8 mouse cellular contexts compared by ENCODE assay signal in genomic region chr2:52423611-52424247, GRCm38 (mm10). TPM values are rescaled to one million over a fixed set of nuclear protein-coding genes. Genes with fewer than 3 reads are reported as not detected.
DNase-seq lines count a peak whose midpoint lies in the region; ATAC-seq and TF ChIP-seq lines count a peak whose summit lies in the region.

No protein-coding gene starts in this region.

- peaks cover 41% of the 10 kb centered on the region for H3K4me1 ChIP-seq in heart, embryonic 12.5 days (replicated peaks)
- H3K4me1 ChIP-seq in G1E (ENCODE audit: insufficient read depth, low read depth, low read length) = peaks cover 38% of the 10 kb centered on the region
- peaks cover 36% of the 10 kb centered on the region for H3K4me1 ChIP-seq in heart, postnatal 0 days (ENCODE audit: control insufficient read depth, insufficient read depth)
- H3K4me1 ChIP-seq in liver, adult 2 months (ENCODE audit: control insufficient read depth, insufficient read depth, low read length) = peaks cover 28% of the 10 kb centered on the region

- H3K36me3 ChIP-seq in heart, embryonic 12.5 days = no peaks in the 10 kb centered on the region
- peaks cover 11% of the 10 kb centered on the region for H3K36me3 ChIP-seq in G1E (replicated peaks)
- no peaks in the 10 kb centered on the region for H3K36me3 ChIP-seq in heart, postnatal 0 days (replicated peaks; ENCODE audit: control insufficient read depth, insufficient read depth, low read length)
- no peaks in the 10 kb centered on the region for H3K36me3 ChIP-seq in liver, adult 2 months (ENCODE audit: control insufficient read depth, insufficient read depth, low read length)

- peak overlapping the region; percentile 86 for H3K9ac ChIP-seq in heart, embryonic 12.5 days
- peak overlapping the region; percentile 98 for H3K9ac ChIP-seq in heart, postnatal 0 days (replicated peaks; ENCODE audit: low read depth, low read length)
- H3K9ac ChIP-seq in liver, adult 2 months (ENCODE audit: low read depth, low read length) = peak overlapping the region; percentile 95

- H3K27ac ChIP-seq in heart, embryonic 12.5 days (ENCODE audit: poor library complexity, severe bottlenecking) = peak overlapping the region; percentile 80
- H3K27ac ChIP-seq in heart, postnatal 0 days (ENCODE audit: low read depth) = peak overlapping the region; percentile 94
- peak overlapping the region; percentile 96 for H3K27ac ChIP-seq in liver, adult 2 months (replicated peaks; ENCODE audit: insufficient read depth, low read depth, low read length)

- peak overlapping the region; percentile 86 for H3K4me2 ChIP-seq in heart, embryonic 12.5 days
- peak overlapping the region; percentile 69 for H3K4me2 ChIP-seq in heart, postnatal 0 days (ENCODE audit: low read depth, low read length)

- H3K4me3 ChIP-seq in heart, embryonic 12.5 days = peak overlapping the region; percentile 72
- peak overlapping the region; percentile 96 for H3K4me3 ChIP-seq in G1E (ENCODE audit: low read depth, low read length)
- peak overlapping the region; percentile 99 for H3K4me3 ChIP-seq in heart, postnatal 0 days (ENCODE audit: low read depth, low read length)
- H3K4me3 ChIP-seq in liver, adult 2 months (ENCODE audit: insufficient read depth, low read depth, low read length) = peak overlapping the region; percentile 91

- H3K27me3 ChIP-seq in heart, embryonic 12.5 days (replicated peaks) = no peaks in the 10 kb centered on the region
- H3K27me3 ChIP-seq in G1E (ENCODE audit: insufficient read depth, low read length) = no peaks in the 10 kb centered on the region
- H3K27me3 ChIP-seq in heart, postnatal 0 days (ENCODE audit: control insufficient read depth, insufficient read depth, low read length) = no peaks in the 10 kb centered on the region
- no peaks in the 10 kb centered on the region for H3K27me3 ChIP-seq in liver, adult 2 months (ENCODE audit: control insufficient read depth, insufficient read depth, low read length)

- no peak for TF ChIP-seq EP300 in heart, postnatal 0 days (IDR thresholded peaks at IDR 0.05; ENCODE audit: low read depth)

- no peak for DNase-seq in heart, adult 9 months (ENCODE audit: low spot score in 2 of 2)
- DNase-seq in G1E (ENCODE audit: low spot score) = no peak
- no peak for DNase-seq in heart, postnatal 0 days (ENCODE audit: low spot score)
- DNase-seq in liver, adult 2 months (ENCODE audit: extremely low read depth, low read depth, low spot score) = peak; percentile 61
- no peak for DNase-seq in left cerebral cortex, adult 11 months (ENCODE audit: low spot score)
- DNase-seq in spleen, postnatal 4 days (ENCODE audit: low spot score in 2 of 2) = no peak

- whole genome bisulfite sequencing in heart, embryonic 12.5 days = 2% methylated on average over 16 of the region's 16 CpGs
- 1% methylated on average over 16 of the region's 16 CpGs for WGBS in heart, postnatal 0 days
- WGBS in liver, adult 2 months = 2% methylated on average over 16 of the region's 16 CpGs

- peaks cover 30% of the 10 kb centered on the region; the same call in 1 of the 2 replicates for H3K79me2 ChIP-seq in liver, adult 2 months (ENCODE audit: control insufficient read depth, insufficient read depth, low read length)

- TF ChIP-seq CTCF in G1E (IDR thresholded peaks at IDR 0.05; ENCODE audit: low read depth, low read length) = no peak
- TF ChIP-seq CTCF in heart, postnatal 0 days (IDR thresholded peaks at IDR 0.05; ENCODE audit: low read depth) = no peak
- TF ChIP-seq CTCF in liver, adult 2 months (IDR thresholded peaks at IDR 0.05; ENCODE audit: low read depth, low read length) = no peak

- TF ChIP-seq POLR2A in liver, adult 2 months (IDR thresholded peaks at IDR 0.05; ENCODE audit: extremely low read depth, insufficient read depth, low read length) = no peak

- ATAC-seq in heart, embryonic 12.5 days (ENCODE audit: insufficient number of reproducible peaks, low FRiP score) = no peak
- no peak for ATAC-seq in G1E (ENCODE audit: extremely low read depth, insufficient number of reproducible peaks, low FRiP score, poor library complexity, severe bottlenecking)
- no peak for ATAC-seq in heart, postnatal 0 days (ENCODE audit: insufficient read depth, low read depth)
- ATAC-seq in inflammation-experienced regulatory T-cells, adult 6 months = no peak

- H3K9me3 ChIP-seq in heart, embryonic 12.5 days (replicated peaks) = no peaks in the 10 kb centered on the region
- no peaks in the 10 kb centered on the region for H3K9me3 ChIP-seq in G1E (replicated peaks)
- no peaks in the 10 kb centered on the region for H3K9me3 ChIP-seq in heart, postnatal 0 days (replicated peaks; ENCODE audit: control insufficient read depth, low read length)

RNA-seq across cellular contexts. Expression of gene Arl5a, which starts 1.0 kb away (rescaled TPM):
- polyA plus RNA-seq in heart, embryonic 12.5 days (2016; fragmentation: Nextera tagmentation; extraction: Ambion mirVana) = 86.4 and 90.9 TPM in 2 replicates
- total RNA-seq in G1E (2014; fragmentation: Nextera tagmentation) (32.1 and 45.9 TPM in 2 replicates), G1E (2017) (36.6 and 40.3 TPM in 2 replicates)
- polyA plus RNA-seq in G1E (2012) = 5.4 and 6.4 TPM in 2 replicates
- total RNA-seq in heart, postnatal 0 days (2014; rRNA removed; ENCODE audit: low replicate concordance) = 57.5 and 73.2 TPM in 2 replicates
- polyA plus RNA-seq in heart, postnatal 0 days (2015; fragmentation: Nextera tagmentation; extraction: Ambion mirVana) = 23.9 and 26.2 TPM in 2 replicates
- 76.1 and 85.9 TPM in 2 replicates for total RNA-seq in liver, adult 2 months (2014; rRNA removed)
- polyA plus RNA-seq in liver, adult 2 months (2012; rRNA removed) = 18.3 and 22.3 TPM in 2 replicates
- 10 to 100 TPM; 14.4 to 24.2 (median 19.3) TPM for polyA plus RNA-seq in inflammation-experienced regulatory T-cells, adult 6 months (2017; shearing (Covaris generic))

RNA-seq across cellular contexts. Expression of gene Neb, which starts 45.5 kb away (rescaled TPM):
- 2.0 and 2.6 TPM in 2 replicates for polyA plus RNA-seq in heart, embryonic 12.5 days (2016; fragmentation: Nextera tagmentation; extraction: Ambion mirVana)
- total RNA-seq in G1E (2014; fragmentation: Nextera tagmentation) (0.75 and 2.6 TPM in 2 replicates), G1E (2017) (0.58 and 1.2 TPM in 2 replicates)
- 0.01 and 0.05 TPM in 2 replicates for polyA plus RNA-seq in G1E (2012)
- 1.4 and 6.0 TPM in 2 replicates for total RNA-seq in heart, postnatal 0 days (2014; rRNA removed; ENCODE audit: low replicate concordance)
- polyA plus RNA-seq in heart, postnatal 0 days (2015; fragmentation: Nextera tagmentation; extraction: Ambion mirVana) = 2.1 and 4.4 TPM in 2 replicates
- total RNA-seq in liver, adult 2 months (2014; rRNA removed) = 18.7 and 22.7 TPM in 2 replicates
- polyA plus RNA-seq in liver, adult 2 months (2012; rRNA removed) = 2.8 and 5.6 TPM in 2 replicates
- polyA plus RNA-seq in inflammation-experienced regulatory T-cells, adult 6 months (2017; shearing (Covaris generic)) = 10 to 100 TPM; 12.6 to 22.0 (median 14.4) TPM
